Mouse (Mus musculus) CD8-positive naive resting alpha-beta T cell, adult 2 months (primary cell): ENCODE data around the gene Tpcn2.

ENCODE experiments used
- DNase-seq, 2 experiments: peaks; one replicate each; pipeline ENCODE4 v3.0.0; 2022; ENCODE audit warnings: low read depth in 2 of 2, low spot score in 2 of 2

Gene Tpcn2

DNA sequence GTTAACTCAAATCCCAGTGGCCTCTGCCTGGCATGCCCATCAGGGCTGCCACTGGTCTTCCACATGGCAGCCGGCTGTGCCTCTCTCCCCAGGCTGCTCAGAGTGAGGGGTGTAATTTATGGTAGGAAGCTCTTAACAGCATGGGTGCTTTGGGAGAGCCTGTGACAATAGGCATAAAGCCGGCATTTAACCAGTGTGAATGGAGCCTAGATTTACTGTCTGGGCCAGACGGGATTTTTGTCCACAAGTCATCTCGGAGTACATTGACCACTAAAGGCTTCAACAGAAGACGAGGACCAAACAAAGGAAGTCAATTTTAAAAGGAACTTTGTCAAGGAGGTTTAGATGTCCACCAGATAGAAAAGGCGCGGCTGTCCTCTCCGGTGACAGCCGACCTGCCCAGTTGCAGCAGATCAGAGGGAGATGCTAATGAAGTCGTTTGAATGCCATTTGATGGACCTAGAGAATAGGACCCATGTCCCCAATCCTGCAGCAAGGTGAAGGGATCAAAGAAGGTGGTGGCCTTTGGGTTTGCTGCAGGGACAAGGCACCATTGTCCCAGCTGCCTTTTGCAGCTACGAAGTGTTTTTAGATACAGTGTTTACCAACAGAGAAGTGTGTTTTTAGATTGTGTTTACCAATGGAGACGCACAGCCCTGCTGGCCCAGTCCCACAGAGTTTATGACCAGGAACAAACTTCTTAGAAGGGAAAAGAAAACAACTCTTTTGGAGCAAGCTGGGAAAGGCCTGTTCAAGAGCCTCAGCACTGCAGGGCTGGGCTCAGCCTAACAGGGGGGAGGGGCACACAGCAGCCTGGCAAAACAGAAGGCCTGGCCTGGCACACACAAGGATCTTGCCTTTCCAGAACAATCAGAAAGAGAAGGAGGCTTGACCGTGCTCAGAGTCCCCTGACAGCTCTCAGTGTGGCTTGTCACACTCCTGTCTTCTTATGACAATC, 124.2 kb downstream of the Tpcn2 start:
- DNase-seq = no peak

DNA sequence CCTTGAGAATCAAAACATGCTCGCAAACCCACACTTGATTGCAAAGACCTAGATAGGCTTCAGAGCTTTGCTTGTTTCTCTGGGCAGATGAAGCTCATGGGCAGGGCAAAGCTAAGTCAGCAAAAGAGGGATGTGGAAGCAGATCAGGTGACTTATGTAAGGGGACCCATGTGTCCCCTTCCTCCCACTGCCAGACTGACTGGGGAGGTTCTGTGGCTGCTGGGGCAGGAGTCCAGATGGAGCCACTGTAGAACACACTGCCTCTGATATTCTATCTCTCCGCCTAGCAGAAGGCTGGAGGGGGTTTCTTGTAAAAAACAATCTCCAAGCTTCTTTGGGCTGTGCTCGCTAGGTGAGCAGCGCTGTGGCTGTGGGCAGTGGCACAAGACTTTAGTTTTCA, 128.1 kb downstream of the Tpcn2 start:
- no peak for DNase-seq

- DNase-seq = no peak
Observed at GRCm38 (mm10) chr7:145154066-145154465, 129.7 kb downstream of the Tpcn2 start.

- DNase-seq = no peak
Observed at GRCm38 (mm10) chr7:145151845-145152244, 132.0 kb downstream of the Tpcn2 start.

- DNase-seq = no peak
Observed at GRCm38 (mm10) chr7:145148902-145149301, 134.9 kb downstream of the Tpcn2 start.

DNA sequence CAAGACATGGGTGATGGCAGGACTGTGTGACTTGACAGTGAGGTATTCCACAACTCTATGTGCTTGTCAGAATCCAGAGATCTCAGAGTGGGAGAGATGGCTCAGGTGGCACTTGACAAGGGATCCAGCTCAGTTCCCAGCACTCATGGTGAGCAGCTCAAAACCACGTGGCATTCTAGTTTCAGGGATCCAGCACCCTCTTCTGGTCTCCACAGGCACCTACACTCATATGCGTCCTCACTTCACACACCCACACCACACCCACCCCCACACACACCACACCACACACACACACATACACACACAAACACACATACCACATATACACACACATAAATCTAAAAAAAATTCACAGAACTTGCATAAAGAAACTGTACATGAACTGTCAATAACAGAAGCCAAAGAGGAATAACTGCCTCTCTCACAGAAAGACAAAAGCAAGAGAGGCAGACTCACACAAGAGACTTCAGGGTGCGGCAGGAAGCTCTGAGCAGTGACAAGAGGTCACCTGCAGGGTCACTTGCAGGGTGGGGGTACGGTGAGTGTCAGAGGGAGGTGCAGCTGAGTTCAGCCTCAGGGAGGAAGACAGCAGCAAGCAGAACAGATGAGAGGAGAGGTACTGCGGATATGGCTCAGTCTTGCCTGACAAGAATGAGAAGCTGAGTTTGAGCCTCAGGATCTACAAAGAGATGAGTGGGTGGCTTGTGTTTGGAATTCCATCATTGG, 135.7 kb downstream of the Tpcn2 start:
- DNase-seq = no peak

- no peak for DNase-seq
Observed at GRCm38 (mm10) chr7:145146252-145146930, 137.4 kb downstream of the Tpcn2 start.

- no peak for DNase-seq
Observed at GRCm38 (mm10) chr7:145143502-145144070, 140.2 kb downstream of the Tpcn2 start.

GRCm38 (mm10) chr7:145140656-145141055, 143.2 kb downstream of the Tpcn2 start:
- no peak for DNase-seq

- DNase-seq = no peak
Observed at GRCm38 (mm10) chr7:145139576-145139975, 144.2 kb downstream of the Tpcn2 start.

DNA sequence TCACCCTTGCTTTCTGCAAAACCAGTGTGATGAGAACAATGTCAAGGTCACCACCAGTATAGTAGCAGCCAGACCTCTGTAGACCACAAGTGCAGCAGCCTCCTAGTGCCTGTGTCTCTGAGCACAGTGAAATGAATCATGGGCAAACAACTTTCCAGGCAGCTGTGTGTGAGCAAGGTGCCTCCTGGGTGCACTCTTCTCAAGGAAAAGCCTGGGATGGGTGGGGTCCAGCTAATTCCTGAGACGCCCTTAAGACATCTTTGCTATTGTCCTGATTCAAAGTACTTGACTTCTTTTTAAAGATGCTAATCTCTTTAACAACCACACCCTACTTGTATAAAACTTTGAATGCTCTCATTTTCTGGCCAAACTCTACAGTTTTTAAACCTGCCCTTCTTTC, 144.7 kb downstream of the Tpcn2 start:
- no peak for DNase-seq

- no peak for DNase-seq
Observed at GRCm38 (mm10) chr7:145137871-145138270, 145.9 kb downstream of the Tpcn2 start.

GRCm38 (mm10) chr7:145136831-145137230, 147.0 kb downstream of the Tpcn2 start:
- DNase-seq = no peak
